Mouse (Mus musculus): ENCODE data around the gene Rbm48. TPM values are rescaled to one million over a fixed set of nuclear protein-coding genes. Genes with fewer than 3 reads are reported as not detected.
A peak's percentile ranks its signal among the peaks of the same experiment; 100 is the strongest.
"Not testable (repeated sequence)": the region's sequence is repeated elsewhere in the genome, so short reads cannot be mapped to it uniquely, and the experiment has no call there.

Gene Rbm48
- total RNA-seq (2015; ENCODE audit: low replicate concordance) (3.4 and 13.0 TPM in 2 replicates), total RNA-seq (2017; ENCODE audit: low replicate concordance) (10.3 and 14.9 TPM in 2 replicates)

- peak; percentile 85 for ATAC-seq (replicated peaks; ENCODE audit: low FRiP score, poor library complexity, severe bottlenecking)
These were observed at the start of gene Rbm48 for GRCm38 (mm10) chr5:3596399-3596766. TSS of gene Rbm48 (minus strand) at chr5:3596585.

- no peak for ATAC-seq (replicated peaks; ENCODE audit: low FRiP score, poor library complexity, severe bottlenecking)
These were observed 48.9 kb upstream of the Rbm48 start for GRCm38 (mm10) chr5:3645326-3645725.

- no peak for ATAC-seq (replicated peaks; ENCODE audit: low FRiP score, poor library complexity, severe bottlenecking)
These were observed 48.2 kb upstream of the Rbm48 start for GRCm38 (mm10) chr5:3644621-3645020.

- ATAC-seq (replicated peaks; ENCODE audit: low FRiP score, poor library complexity, severe bottlenecking): no peak
These were observed 38.9 kb upstream of the Rbm48 start for GRCm38 (mm10) chr5:3635286-3635685.

GRCm38 (mm10) chr5:3633951-3634350 is 37.6 kb upstream of the Rbm48 start:
- no peak for ATAC-seq (replicated peaks; ENCODE audit: low FRiP score, poor library complexity, severe bottlenecking)

GRCm38 (mm10) chr5:3633315-3633714 is 36.9 kb upstream of the Rbm48 start:
- ATAC-seq (replicated peaks; ENCODE audit: low FRiP score, poor library complexity, severe bottlenecking): no peak

- ATAC-seq (replicated peaks; ENCODE audit: low FRiP score, poor library complexity, severe bottlenecking): no peak
These were observed 35.9 kb upstream of the Rbm48 start for GRCm38 (mm10) chr5:3632285-3632684.

- ATAC-seq (replicated peaks; ENCODE audit: low FRiP score, poor library complexity, severe bottlenecking): no peak
These were observed 35.3 kb upstream of the Rbm48 start for GRCm38 (mm10) chr5:3631512-3632271.

- no peak for ATAC-seq (replicated peaks; ENCODE audit: low FRiP score, poor library complexity, severe bottlenecking)
These were observed 33.7 kb upstream of the Rbm48 start for GRCm38 (mm10) chr5:3630055-3630454.

GRCm38 (mm10) chr5:3620486-3620885 is 24.1 kb upstream of the Rbm48 start:
- ATAC-seq (replicated peaks; ENCODE audit: low FRiP score, poor library complexity, severe bottlenecking): no peak

GRCm38 (mm10) chr5:3611835-3612234 is 15.4 kb upstream of the Rbm48 start:
- not testable (repeated sequence) for ATAC-seq (replicated peaks; ENCODE audit: low FRiP score, poor library complexity, severe bottlenecking)

GRCm38 (mm10) chr5:3609241-3609640 is 12.9 kb upstream of the Rbm48 start:
- no peak for ATAC-seq (replicated peaks; ENCODE audit: low FRiP score, poor library complexity, severe bottlenecking)

- ATAC-seq (replicated peaks; ENCODE audit: low FRiP score, poor library complexity, severe bottlenecking): no peak
These were observed 10.7 kb upstream of the Rbm48 start for GRCm38 (mm10) chr5:3607114-3607513.

GRCm38 (mm10) chr5:3600790-3601189 is 4.4 kb upstream of the Rbm48 start:
- no peak for ATAC-seq (replicated peaks; ENCODE audit: low FRiP score, poor library complexity, severe bottlenecking)

- ATAC-seq (replicated peaks; ENCODE audit: low FRiP score, poor library complexity, severe bottlenecking): no peak
These were observed 3.9 kb upstream of the Rbm48 start for GRCm38 (mm10) chr5:3600298-3600697.

GRCm38 (mm10) chr5:3598766-3599165 is 2.4 kb upstream of the Rbm48 start:
- ATAC-seq (replicated peaks; ENCODE audit: low FRiP score, poor library complexity, severe bottlenecking): no peak

GRCm38 (mm10) chr5:3597171-3597570 is 786 bp upstream of the Rbm48 start:
- ATAC-seq (replicated peaks; ENCODE audit: low FRiP score, poor library complexity, severe bottlenecking): no peak

GRCm38 (mm10) chr5:3595693-3596398 is 539 bp downstream of the Rbm48 start, which contains the start of gene Pex1:
TSS of gene Pex1 (plus strand) at chr5:3596066.
- peak; percentile 92 for ATAC-seq (replicated peaks; ENCODE audit: low FRiP score, poor library complexity, severe bottlenecking)

- ATAC-seq (replicated peaks; ENCODE audit: low FRiP score, poor library complexity, severe bottlenecking): no peak
These were observed 17.3 kb downstream of the Rbm48 start for GRCm38 (mm10) chr5:3579066-3579465.

GRCm38 (mm10) chr5:3577939-3578338 is 18.4 kb downstream of the Rbm48 start:
- no peak for ATAC-seq (replicated peaks; ENCODE audit: low FRiP score, poor library complexity, severe bottlenecking)

- no peak for ATAC-seq (replicated peaks; ENCODE audit: low FRiP score, poor library complexity, severe bottlenecking)
These were observed 21.6 kb downstream of the Rbm48 start for GRCm38 (mm10) chr5:3574825-3575224.

All from erythroid progenitor cell, adult 5-6 weeks (primary cell).